Mouse (Mus musculus) monocyte, adult 5-6 weeks (primary cell): ENCODE measurements at regions not wholly inside any gene's neighbourhood (a gene's known extent, or its start where the extent isn't known, plus 50 kb on each side); places are given as distances from the start of the nearest gene placed in this dataset.

Experiments used
- ATAC-seq: fragments of 153-309, 156-312 bp; replicated peaks from 2 replicates; pipeline ENCODE4 v1.8.0; 2017; ENCODE audit warnings: mild to moderate bottlenecking; ENCODE audit not compliant: low TSS enrichment, insufficient number of reproducible peaks, severe bottlenecking, poor library complexity, low FRiP score

DNA sequence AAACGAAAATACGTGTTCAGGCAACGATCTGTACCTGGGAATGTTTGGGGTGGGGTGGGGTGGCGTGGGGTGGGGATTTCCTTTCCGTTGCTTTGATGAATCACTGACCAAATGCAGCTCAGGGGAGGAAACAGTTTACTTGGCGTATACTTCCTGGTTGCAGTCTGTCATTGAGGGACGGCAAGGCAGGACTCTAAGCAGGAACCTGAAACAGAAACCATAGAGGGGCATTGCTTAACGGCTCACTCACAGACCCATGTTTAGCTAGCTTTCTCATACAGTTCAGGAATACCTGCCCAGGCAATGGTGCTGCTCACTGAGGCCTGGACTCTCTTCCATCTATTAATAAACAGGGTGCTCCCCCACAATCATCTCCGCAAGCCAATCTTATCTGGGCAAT lies 55.1 kb upstream of the Smox start:
- ATAC-seq, result peak; percentile 97

DNA sequence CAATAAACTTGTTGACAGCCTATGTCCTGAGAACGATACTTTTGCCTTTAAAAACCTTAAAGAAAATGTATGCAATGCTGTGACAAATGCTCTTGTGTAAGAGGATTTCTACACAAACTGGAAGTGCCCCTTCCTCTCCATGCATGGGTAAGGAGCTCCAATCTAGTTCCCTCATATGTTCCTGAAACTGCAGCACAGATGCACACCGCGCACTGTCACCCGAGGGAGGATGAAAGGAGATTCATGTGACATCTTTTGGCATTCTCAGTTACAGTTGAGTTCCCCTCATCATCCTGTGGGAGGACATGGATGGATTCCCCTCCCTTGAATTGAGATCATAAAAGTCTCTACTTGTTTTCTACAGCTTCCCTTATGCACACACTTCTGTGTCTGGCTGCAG lies 60.8 kb upstream of the Smox start:
- ATAC-seq, result peak; percentile 53

DNA sequence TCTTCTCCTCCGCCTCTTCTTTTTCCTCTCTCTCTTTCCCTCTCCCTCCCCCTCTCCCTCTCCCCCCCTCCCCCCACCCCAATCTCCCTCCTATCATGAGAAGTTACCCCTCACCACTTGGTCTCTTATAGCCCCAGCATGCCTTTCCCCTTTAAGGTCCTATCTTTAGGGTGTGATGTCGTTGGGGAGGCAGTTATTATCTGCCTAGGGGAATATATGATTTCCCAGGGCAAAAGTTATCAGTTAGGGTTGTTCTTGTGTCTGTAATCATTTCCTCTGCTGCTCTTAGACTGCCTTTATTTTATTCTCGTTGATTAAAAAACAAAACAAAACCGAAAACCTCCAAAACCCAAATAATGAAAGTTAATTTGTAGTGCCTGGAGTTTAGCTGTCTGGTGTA lies 63.2 kb upstream of the Smox start:
- no peak for ATAC-seq

DNA sequence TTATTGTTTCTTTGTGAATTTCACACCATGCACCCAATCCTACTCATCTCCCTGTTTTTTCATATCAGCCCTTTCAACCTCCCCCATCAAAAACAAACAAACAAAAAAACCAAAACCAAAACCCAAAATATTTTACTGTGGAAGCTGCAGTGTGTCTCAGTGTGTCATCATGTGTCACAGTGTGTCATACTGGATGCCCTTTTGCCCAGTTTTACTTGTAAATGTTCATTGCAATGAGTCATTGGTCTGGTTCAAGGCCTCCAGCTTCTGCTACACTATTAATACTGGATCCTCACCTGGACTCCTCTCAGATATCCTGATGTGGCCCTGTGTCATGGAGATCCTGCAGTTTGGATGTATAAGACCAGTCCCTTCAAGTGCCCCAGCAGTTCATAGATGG lies 64.4 kb upstream of the Smox start:
- ATAC-seq, result no peak

DNA sequence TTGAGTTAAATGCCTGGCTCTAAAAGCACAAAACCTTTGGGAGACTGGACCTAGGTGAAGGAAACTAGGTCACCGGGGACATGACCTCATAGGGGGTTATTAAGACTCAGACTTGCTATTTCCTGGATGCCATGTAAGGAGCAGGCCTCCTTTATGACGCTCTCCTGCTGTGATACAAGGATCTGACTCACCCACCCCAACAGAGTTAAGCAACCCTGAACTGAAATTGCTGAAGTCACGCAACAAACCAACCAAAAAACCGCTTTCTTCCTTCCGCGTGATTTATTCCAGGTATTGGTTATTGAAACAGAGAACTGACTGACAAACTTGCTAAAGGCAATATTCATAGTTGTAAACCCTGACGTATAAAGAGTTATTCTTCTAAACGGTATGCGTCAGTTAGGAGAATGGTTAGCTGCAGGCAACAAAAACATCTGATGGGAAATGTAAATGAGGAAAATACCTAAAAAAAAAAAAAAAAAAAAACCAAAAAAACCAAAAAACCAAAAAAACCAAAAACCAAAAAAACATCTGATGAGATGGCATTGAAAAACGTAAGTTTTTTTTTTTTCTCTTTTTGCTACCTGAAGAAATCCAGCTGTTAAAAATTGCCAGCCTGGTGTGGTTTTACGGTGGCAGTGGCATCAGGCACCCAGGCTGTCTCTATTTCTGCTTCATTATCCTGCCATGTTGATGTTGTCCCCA lies 67.5 kb upstream of the Smox start:
- ATAC-seq, result peak; percentile 54

DNA sequence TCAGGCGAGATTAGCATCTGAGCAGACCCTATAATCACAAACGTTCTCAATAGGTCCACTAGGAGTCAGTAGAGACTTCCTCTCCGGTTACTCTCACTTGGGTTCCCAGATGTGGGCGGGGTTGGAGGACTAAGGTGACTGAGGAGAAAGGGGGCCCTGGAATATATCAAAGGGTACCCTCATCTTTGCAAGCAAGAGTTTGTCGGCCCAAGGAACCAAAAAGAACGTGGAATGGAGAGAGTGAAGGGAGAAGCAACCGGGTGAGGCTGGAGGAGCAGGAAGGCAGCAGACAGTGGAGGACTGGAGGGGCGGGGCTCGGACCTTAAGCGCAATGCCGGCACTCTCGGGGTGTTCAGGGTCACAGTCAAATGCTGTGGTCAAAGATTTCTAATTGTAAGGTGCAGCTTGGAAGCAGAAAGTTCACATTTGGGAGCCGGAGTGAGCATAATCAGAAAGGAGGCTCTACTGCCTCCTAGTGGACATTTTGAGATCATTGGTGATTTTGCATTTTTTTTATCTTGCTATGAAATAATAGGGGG lies 68.3 kb upstream of the Smox start:
- ATAC-seq, result peak; percentile 64

DNA sequence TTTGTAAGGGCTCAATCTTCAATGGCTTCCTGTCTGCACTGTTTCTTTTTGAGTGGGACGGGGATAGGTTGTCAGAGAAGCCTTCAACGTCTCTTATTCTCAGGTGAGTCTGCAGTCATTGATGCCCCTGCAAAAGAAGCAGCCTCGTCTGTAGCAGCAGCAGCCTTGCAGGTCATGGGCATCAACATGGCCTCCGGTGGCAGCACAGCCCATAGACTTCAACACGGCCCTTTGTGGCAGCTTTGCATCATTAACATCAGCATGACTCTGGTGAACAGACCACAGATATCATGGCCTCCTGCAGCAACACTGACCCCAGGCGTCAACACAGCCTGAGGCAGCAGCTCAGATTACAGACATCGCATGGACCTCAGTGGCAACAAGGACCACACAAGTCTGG lies 65.4 kb upstream of the Rnf24 start:
- ATAC-seq, result no peak

DNA sequence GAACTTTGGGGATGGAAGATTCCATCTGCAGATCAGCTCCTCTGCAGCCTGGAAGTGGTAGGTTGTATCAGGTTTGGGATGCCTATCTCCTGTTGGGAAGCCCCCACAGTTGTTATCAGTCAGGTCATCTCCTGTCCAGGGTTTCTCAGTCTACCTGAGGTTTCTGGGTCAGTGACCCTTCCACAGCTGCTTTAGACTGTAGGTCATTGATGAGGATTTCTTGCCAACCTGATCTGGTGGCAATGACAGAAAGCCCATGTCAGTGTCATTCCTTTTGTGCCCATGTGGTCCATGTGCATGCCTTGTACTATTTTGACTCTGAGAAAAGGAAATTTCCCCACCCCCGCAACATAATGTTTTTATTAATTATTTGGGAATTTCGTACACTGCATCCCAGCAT lies 64.8 kb upstream of the Rnf24 start:
- no peak for ATAC-seq

DNA sequence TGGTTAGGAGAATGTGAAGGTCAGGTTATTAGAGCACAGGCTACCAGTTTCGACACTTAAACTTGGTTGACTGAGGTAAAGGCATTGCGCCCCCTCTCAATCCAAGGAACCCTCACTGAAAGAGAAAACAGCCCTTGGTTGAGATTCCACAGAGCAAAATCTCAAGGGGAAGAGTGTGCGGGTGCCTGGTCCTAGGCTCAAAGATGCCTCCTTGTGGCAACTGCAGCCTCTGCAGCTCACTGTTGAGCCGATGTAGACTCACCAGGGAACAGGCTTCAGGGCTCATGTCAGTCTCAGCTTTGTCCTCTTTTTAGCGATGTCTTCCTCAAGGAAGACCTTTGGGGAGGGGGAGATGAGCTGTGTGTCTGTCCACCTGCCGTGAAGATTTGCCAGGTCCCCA lies 63.8 kb upstream of the Rnf24 start:
- ATAC-seq, result no peak; the same call in 1 of the 2 replicates

DNA sequence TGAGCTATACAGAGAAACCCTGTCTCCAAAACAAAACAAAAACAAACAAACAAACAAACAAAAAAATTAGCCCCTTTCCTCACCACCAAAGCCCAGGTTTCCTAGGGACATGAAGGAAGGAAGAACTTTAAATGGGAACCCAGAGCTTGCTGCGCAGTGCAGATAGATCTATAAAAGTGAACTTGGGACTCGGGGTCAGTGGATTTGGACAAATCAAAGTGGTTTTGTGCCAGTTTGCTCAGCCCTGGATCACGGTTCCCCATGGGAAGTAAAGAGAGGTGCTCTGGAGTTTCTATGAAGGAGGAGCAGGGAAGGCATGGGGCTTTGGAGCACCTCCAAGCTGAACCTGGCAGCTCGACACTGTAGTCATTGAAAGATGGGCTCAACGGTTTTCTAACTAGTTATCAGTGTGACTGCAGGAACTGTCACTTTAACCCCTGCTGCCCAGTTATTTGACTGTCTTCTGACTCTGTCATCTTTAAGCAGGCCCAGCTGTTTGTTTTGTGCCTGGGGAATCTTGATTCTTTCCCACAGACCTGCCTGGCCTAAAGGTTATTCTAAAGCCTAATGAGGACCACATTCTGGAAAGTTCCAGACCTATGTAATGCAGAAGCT lies 58.3 kb upstream of the Rnf24 start:
- no peak for ATAC-seq

DNA sequence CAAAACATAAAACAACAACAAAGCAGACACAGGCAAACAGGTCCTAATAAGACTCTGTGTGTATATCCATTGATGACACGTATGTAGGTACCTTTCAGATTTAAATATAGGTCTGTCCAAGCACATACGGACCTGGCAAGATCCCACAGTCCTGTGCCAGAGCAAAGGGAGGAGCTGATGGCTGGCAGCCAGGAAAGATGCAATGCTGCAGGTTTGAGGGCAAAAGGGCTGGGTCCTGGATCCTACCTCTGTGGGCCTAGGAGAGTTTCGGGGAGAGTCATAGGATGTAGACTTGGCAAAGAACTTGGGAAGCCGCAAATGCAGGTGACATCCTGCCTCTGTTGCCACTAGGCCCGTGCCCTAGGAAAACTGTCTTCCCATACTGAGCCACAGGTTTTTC lies 54.6 kb upstream of the Rnf24 start:
- ATAC-seq, result no peak

DNA sequence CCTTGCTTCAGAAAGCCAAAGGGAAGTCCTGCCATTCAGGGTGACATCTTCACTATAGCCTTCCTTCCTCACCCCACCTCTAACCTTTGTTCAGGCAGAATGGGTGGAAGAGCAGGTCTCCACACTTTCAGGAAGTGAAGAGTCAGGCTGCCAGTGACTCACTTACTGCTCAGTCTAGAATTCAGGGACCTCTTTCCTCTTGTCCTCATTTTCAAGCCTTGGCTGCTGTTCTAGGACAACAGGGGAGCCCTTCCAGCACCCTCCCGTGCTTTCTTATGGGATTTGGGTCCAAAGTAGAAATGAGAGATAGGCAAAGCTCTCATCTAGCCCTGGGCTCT lies 51.5 kb upstream of the Rnf24 start:
- no peak for ATAC-seq

DNA sequence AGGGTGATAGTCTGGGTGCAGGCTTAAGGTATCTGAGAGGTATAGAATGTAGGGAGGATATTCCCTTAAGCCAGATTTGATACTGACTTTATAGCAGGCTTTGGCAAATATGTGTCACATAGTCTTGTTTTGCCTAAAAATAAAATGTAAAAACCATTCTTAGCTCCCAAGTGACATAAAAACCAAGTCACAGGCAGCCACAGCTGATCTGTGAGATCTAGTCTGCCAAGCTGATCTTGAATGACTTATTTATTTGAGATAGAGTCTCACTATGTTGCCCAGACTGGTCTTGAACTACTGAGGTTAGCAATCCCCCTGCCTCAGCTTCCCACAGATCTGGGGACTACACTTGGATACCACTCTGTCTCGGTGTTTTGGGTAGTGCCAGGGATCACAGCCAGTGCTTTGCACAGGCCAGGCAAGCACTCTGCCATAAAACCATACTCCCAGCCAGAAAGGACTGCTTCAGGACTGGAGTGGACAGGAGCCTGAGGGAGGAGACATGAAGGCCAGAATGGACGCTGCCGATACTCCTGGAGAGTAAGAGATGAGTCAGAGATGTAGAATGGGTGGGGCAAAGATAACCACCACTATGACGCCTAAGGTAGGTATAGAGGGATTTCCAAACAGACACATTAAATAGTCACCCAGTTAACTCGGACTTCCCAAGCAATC lies 51.0 kb upstream of the Rnf24 start:
- no peak for ATAC-seq
